Mouse (Mus musculus): Measurements from ENCODE around the gene Mllt3.

Mllt3 gene

DNA sequence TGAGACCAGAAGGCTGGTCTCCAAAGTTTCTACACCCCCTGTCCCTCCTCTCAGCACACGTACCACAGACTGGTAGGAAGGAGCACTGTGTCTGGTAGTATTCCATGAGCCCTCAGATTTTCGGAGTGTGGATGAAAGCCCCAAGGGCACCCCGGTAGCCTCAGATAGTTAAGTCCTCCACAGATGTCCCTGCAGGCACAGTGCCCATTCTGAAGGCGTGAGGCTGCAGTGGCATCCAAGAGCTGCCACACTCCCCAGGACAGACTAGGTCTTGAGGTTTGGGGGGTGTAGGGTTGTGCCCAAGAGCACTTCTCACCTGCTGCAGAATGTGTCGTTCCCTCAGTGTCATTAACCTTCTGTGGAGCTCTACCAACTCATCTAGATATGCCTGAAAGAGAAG, 251.2 kb downstream of the Mllt3 start:
- no peak for DNase-seq (ENCODE audit: low read depth, low spot score)

- no peak for DNase-seq (ENCODE audit: low read depth, low spot score)
Measured at GRCm38 (mm10) chr4:87775721-87776120, 257.4 kb downstream of the Mllt3 start.

DNA sequence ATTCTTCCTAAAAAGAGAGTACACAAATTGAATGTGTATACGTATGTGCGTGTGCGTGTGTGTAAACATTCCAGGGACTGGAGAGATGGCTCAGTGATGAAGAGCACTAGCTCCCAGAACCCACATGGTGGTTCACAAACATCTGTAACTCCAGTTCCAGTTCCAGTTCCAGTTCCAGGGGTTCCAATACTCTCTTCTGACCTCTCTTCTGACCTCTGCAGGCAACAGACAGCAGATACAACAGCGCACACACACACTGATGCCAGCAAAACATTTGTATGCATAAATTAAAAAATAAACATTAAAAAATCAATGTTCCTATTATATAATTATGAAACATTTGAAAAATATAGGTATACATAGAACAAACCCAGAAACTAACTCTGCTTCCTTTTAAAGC, 258.6 kb downstream of the Mllt3 start:
- peak; percentile 33 for DNase-seq (ENCODE audit: low read depth, low spot score)

DNA sequence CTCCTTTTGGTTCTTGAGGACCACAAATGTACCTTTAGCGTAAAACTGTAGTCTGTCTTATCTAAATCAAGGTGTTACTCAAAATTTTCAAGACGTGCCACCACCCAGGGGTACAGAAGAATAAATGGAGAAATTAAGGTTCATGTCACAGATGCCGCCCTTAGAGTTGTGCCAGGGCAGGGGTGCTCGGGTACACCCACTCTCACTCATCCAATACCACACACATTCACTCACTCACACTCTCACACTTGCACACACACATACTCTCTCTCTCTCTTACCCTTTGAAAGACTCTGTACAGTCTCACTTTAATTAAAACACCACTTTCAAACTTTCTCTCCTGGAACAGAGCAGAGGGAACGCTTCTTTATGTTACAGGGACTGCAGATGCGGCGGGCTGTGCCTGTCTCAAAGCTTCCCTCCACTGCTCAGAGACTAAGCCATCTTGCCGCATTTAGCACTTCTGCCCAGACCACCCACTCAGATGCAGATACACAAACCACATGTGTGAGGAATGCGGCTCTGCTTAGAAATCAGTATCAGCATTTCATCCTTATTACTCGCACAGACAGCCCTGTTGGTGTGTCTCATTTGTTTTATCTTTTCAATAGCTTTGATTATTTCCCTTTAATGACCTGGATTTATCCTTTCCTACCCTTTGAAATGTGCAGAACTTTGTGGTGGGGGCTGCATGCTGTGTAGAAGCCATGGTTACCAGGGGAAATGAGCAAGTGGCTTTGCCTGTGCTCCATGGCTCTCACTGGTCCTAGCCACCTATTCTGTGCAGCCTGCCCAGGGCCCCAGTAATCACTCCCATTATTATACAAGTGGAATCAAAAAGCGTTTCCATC, 265.2 kb downstream of the Mllt3 start:
- DNase-seq (ENCODE audit: low read depth, low spot score): peak; percentile 38

- DNase-seq (ENCODE audit: low read depth, low spot score): no peak
Measured at GRCm38 (mm10) chr4:87765729-87766128, 267.4 kb downstream of the Mllt3 start.

- no peak for DNase-seq (ENCODE audit: low read depth, low spot score)
Measured at GRCm38 (mm10) chr4:87761075-87761474, 272.1 kb downstream of the Mllt3 start.

DNA sequence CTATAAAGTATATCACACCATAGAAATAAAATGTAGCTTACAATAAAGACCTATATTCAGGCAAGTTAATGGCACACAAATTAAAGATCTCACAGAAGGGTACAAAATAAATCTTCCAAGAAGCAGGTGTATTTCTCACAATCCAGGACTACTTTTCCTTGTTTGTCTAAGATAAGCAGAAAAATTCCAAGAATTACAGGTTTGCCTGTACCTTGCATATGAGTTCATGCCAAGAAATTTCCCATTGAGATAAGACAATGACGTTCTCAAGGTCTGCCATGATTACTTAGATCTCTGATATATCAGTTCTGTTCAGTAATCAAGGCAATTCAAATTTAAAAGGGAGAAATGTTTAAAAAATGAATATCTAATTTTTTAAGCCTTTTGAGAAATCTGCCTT, 272.9 kb downstream of the Mllt3 start:
- DNase-seq (ENCODE audit: low read depth, low spot score): no peak

GRCm38 (mm10) chr4:87759625-87760024, 273.5 kb downstream of the Mllt3 start:
- DNase-seq (ENCODE audit: low read depth, low spot score): no peak

- no peak for DNase-seq (ENCODE audit: low read depth, low spot score)
Measured at GRCm38 (mm10) chr4:87759110-87759509, 274.1 kb downstream of the Mllt3 start.

- DNase-seq (ENCODE audit: low read depth, low spot score): no peak
Measured at GRCm38 (mm10) chr4:87751515-87751864, 281.7 kb downstream of the Mllt3 start.

- DNase-seq (ENCODE audit: low read depth, low spot score): no peak
Measured at GRCm38 (mm10) chr4:87750856-87751514, 282.2 kb downstream of the Mllt3 start.

GRCm38 (mm10) chr4:87749532-87750234, 283.5 kb downstream of the Mllt3 start:
- no peak for DNase-seq (ENCODE audit: low read depth, low spot score)

DNA sequence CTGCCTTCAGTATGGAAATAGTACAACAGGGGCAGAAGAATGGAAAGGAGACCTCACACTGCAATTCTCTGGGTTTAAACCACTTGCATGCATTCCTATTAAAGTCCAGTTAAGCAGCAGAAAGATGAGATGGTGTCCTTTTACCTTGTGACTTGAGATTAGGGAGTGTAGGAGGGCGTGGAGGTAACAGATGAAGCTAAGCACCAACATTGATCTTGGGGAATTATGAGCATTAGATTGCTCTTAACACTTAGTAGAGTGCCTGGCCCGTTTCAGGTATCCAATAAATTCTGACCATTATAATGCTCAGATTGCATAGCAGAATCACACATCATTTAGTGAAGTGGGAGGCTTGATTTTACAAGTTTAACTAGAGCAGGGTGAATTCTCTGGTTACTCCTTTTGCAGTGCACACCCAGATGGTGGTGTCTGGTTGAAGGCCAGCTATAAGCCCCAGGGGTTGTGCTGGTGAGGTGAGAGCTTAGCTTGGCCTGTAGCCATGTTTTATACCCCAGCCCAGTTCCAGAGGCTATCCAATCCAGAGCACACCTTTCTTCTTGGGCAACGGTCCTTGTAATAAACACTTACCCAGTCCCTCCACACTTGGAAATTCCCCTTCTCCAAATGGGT, 288.0 kb downstream of the Mllt3 start:
- DNase-seq (ENCODE audit: low read depth, low spot score): no peak

- no peak for DNase-seq (ENCODE audit: low read depth, low spot score)
Measured at GRCm38 (mm10) chr4:87739524-87740128, 293.5 kb downstream of the Mllt3 start.

DNA sequence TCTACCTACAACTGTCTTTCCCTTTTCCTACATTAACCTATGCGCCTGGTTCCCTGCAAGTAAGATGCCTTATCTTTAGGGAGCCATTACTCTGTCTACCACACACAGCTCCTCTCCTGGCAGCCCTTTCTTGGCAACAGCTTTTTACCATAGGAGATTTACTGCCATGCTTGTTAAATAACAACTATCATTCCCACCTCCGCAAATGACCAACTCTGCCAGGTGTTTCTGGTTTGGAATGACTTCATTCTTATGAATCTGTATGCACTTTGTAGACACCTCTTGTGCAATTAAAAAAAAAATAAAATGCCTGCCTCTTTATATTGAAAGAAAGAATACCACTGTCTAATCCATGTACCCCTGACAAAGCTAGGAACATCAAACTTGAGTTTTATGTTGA, 294.1 kb downstream of the Mllt3 start:
- DNase-seq (ENCODE audit: low read depth, low spot score): no peak

- DNase-seq (ENCODE audit: low read depth, low spot score): no peak
Measured at GRCm38 (mm10) chr4:87737201-87737806, 295.9 kb downstream of the Mllt3 start.

GRCm38 (mm10) chr4:87736779-87737178, 296.4 kb downstream of the Mllt3 start:
- DNase-seq (ENCODE audit: low read depth, low spot score): no peak

DNA sequence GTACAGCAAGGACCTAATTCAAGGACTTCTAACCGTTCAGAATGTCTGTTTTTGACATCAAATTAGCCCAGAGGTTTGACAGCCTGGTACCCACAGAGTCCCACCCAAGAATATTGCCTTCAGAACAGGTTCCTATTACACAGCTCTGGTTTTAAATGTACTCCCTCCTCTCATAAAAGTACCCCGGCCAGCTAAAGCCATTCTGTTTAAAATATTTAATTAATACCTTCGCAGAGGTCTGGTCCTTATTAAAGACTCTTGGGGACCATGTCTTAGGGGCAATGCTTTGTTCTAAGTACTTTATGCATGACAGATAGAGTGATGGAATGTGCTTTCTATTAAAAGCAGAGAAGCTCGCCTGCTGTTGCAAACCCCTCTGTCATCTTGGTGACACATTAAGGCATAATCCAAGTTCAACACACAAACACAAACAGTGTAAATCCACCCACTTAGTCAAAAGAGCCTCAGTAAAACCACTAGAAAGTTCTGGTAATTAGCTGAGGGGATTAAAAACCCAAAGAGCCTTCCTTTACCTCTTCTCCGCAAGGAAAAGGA, 302.0 kb downstream of the Mllt3 start:
- DNase-seq (ENCODE audit: low read depth, low spot score): no peak

DNA sequence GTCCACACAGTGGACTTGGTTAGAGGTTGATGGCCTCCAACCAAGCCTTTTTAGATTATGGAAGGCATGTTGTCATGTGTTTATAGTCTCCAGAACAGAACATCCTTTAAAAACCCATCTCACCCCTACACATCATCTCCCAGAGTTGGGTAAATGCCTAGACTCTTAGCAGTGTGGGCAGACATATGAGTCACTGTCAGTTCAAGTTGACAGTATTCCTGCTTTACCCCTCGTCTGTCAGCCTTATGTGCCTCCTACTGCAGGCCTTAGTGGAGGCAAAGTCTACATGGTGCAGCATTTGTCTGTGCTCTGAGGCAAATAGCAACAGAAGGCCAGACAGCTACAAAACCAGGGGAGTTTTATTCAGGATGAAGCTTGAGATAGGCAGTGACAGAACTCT, 304.6 kb downstream of the Mllt3 start:
- DNase-seq (ENCODE audit: low read depth, low spot score): no peak

GRCm38 (mm10) chr4:87723448-87723847, 309.7 kb downstream of the Mllt3 start:
- no peak for DNase-seq (ENCODE audit: low read depth, low spot score)

All from ES-CJ7 (cell line).